Mouse (Mus musculus): Measurements from ENCODE around the gene Dab2ip. TPM values are rescaled to one million over a fixed set of nuclear protein-coding genes. Genes with fewer than 3 reads are reported as not detected.

Dab2ip gene
- polyA plus RNA-seq, 1 experiment from 2014 or later, result 44.8 TPM

GRCm38 (mm10) chr2:35629126-35629525 is 71.1 kb downstream of the Dab2ip start:
- Histone ChIP-seq H3K36me3 (ENCODE audit: control insufficient read depth, insufficient read depth, low read length) (peaks cover 13% of the 10 kb centered on the region; the same call in 1 of the 2 replicates), H3K9ac (replicated peaks; ENCODE audit: low read depth, low read length) (no peak overlapping the region), H3K4me3 (ENCODE audit: low read depth, low read length) (no peak overlapping the region), H3K4me2 (replicated peaks; ENCODE audit: low read depth, low read length) (no peak overlapping the region), H3K4me1 (ENCODE audit: control insufficient read depth, insufficient read depth, low read length) (peaks cover 32% of the 10 kb centered on the region), H3K9me3 (ENCODE audit: control insufficient read depth, low read depth, low read length) (no peaks in the 10 kb centered on the region), H3K27ac (ENCODE audit: low read length) (no peak overlapping the region), H3K27me3 (ENCODE audit: control insufficient read depth, insufficient read depth, low read length) (no peaks in the 10 kb centered on the region)
- no peak for ATAC-seq (ENCODE audit: insufficient number of reproducible peaks, insufficient read depth, low FRiP score, low read depth)
- WGBS, result 94% methylated on average over 5 of the region's 8 CpGs

GRCm38 (mm10) chr2:35633392-35633791 is 75.3 kb downstream of the Dab2ip start:
- 81% methylated on average over 4 of the region's 4 CpGs for WGBS
- Histone ChIP-seq H3K27me3 (ENCODE audit: control insufficient read depth, insufficient read depth, low read length) (no peaks in the 10 kb centered on the region), H3K4me3 (ENCODE audit: low read depth, low read length) (no peak overlapping the region), H3K27ac (ENCODE audit: low read length) (no peak overlapping the region), H3K4me2 (replicated peaks; ENCODE audit: low read depth, low read length) (no peak overlapping the region), H3K4me1 (ENCODE audit: control insufficient read depth, insufficient read depth, low read length) (no peaks in the 10 kb centered on the region), H3K9ac (replicated peaks; ENCODE audit: low read depth, low read length) (no peak overlapping the region), H3K9me3 (ENCODE audit: control insufficient read depth, low read depth, low read length) (no peaks in the 10 kb centered on the region), H3K36me3 (ENCODE audit: control insufficient read depth, insufficient read depth, low read length) (peaks cover 3% of the 10 kb centered on the region; the same call in 1 of the 2 replicates)
- no peak for ATAC-seq (ENCODE audit: insufficient number of reproducible peaks, insufficient read depth, low FRiP score, low read depth)

GRCm38 (mm10) chr2:35634963-35635362 is 76.9 kb downstream of the Dab2ip start:
- Histone ChIP-seq H3K36me3 (ENCODE audit: control insufficient read depth, insufficient read depth, low read length) (no peaks in the 10 kb centered on the region; the same call in 1 of the 2 replicates), H3K27ac (ENCODE audit: low read length) (no peak overlapping the region), H3K9me3 (ENCODE audit: control insufficient read depth, low read depth, low read length) (no peaks in the 10 kb centered on the region), H3K4me1 (ENCODE audit: control insufficient read depth, insufficient read depth, low read length) (0 out of 2 replicates have a peak, but pooled peaks cover 2% of the 10 kb centered on the region), H3K27me3 (ENCODE audit: control insufficient read depth, insufficient read depth, low read length) (no peaks in the 10 kb centered on the region), H3K9ac (replicated peaks; ENCODE audit: low read depth, low read length) (no peak overlapping the region), H3K4me2 (replicated peaks; ENCODE audit: low read depth, low read length) (no peak overlapping the region), H3K4me3 (ENCODE audit: low read depth, low read length) (no peak overlapping the region)
- WGBS, result 90% methylated on average over 4 of the region's 4 CpGs
- no peak for ATAC-seq (ENCODE audit: insufficient number of reproducible peaks, insufficient read depth, low FRiP score, low read depth)

DNA sequence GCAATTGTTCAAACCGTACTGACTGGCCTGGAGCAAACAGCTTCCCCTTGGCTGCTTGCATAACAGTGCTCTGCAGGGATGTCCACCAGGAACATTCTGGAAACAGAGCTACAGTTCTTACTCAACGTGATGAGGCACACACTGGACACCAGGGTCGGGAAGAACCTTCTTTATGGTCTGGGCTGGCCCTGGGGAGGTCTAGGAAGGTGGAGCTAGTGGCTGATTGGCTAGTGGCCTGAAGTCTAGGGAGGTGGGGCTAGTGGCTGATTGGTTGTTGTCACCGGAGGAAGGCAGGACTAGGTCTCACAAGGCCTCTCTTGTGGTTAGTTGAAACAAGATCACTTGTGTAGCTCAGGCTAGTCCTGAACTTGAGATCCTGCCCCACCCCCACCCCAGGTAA is 77.5 kb downstream of the Dab2ip start:
- WGBS, result 74% methylated on average over 4 of the region's 4 CpGs
- no peaks in the 10 kb centered on the region for H3K36me3 ChIP-seq (ENCODE audit: control insufficient read depth, insufficient read depth, low read length)
- H3K9me3 ChIP-seq (ENCODE audit: control insufficient read depth, low read depth, low read length), result no peaks in the 10 kb centered on the region
- H3K9ac ChIP-seq (replicated peaks; ENCODE audit: low read depth, low read length), result no peak overlapping the region
- no peak overlapping the region for H3K4me3 ChIP-seq (ENCODE audit: low read depth, low read length)
- no peak for ATAC-seq (ENCODE audit: insufficient number of reproducible peaks, insufficient read depth, low FRiP score, low read depth)
- H3K27ac ChIP-seq (ENCODE audit: low read length), result no peak overlapping the region
- H3K4me2 ChIP-seq (replicated peaks; ENCODE audit: low read depth, low read length), result no peak overlapping the region
- H3K27me3 ChIP-seq (ENCODE audit: control insufficient read depth, insufficient read depth, low read length), result no peaks in the 10 kb centered on the region
- H3K4me1 ChIP-seq (ENCODE audit: control insufficient read depth, insufficient read depth, low read length), result peaks cover 6% of the 10 kb centered on the region; the same call in 1 of the 2 replicates

GRCm38 (mm10) chr2:35637880-35638535 is 79.9 kb downstream of the Dab2ip start:
- H3K27me3 ChIP-seq (ENCODE audit: control insufficient read depth, insufficient read depth, low read length), result no peaks in the 10 kb centered on the region
- WGBS, result 75% methylated on average over 13 of the region's 13 CpGs
- peaks cover 7% of the 10 kb centered on the region; the same call in 1 of the 2 replicates for H3K4me1 ChIP-seq (ENCODE audit: control insufficient read depth, insufficient read depth, low read length)
- H3K9me3 ChIP-seq (ENCODE audit: control insufficient read depth, low read depth, low read length), result no peaks in the 10 kb centered on the region
- no peaks in the 10 kb centered on the region for H3K36me3 ChIP-seq (ENCODE audit: control insufficient read depth, insufficient read depth, low read length)
- no peak overlapping the region for H3K27ac ChIP-seq (ENCODE audit: low read length)
- no peak overlapping the region for H3K4me2 ChIP-seq (replicated peaks; ENCODE audit: low read depth, low read length)
- no peak overlapping the region for H3K4me3 ChIP-seq (ENCODE audit: low read depth, low read length)
- ATAC-seq (ENCODE audit: insufficient number of reproducible peaks, insufficient read depth, low FRiP score, low read depth), result no peak
- H3K9ac ChIP-seq (replicated peaks; ENCODE audit: low read depth, low read length), result no peak overlapping the region

- Histone ChIP-seq H3K9me3 (ENCODE audit: control insufficient read depth, low read depth, low read length) (no peaks in the 10 kb centered on the region), H3K27me3 (ENCODE audit: control insufficient read depth, insufficient read depth, low read length) (no peaks in the 10 kb centered on the region), H3K36me3 (ENCODE audit: control insufficient read depth, insufficient read depth, low read length) (peaks cover 7% of the 10 kb centered on the region), H3K27ac (ENCODE audit: low read length) (no peak overlapping the region), H3K4me3 (ENCODE audit: low read depth, low read length) (no peak overlapping the region), H3K4me1 (ENCODE audit: control insufficient read depth, insufficient read depth, low read length) (peaks cover 7% of the 10 kb centered on the region; the same call in 1 of the 2 replicates), H3K4me2 (replicated peaks; ENCODE audit: low read depth, low read length) (no peak overlapping the region), H3K9ac (replicated peaks; ENCODE audit: low read depth, low read length) (no peak overlapping the region)
- no peak for ATAC-seq (ENCODE audit: insufficient number of reproducible peaks, insufficient read depth, low FRiP score, low read depth)
- WGBS, result 88% methylated on average over 2 of the region's 2 CpGs
Measured at GRCm38 (mm10) chr2:35639799-35640198, 81.7 kb downstream of the Dab2ip start.

DNA sequence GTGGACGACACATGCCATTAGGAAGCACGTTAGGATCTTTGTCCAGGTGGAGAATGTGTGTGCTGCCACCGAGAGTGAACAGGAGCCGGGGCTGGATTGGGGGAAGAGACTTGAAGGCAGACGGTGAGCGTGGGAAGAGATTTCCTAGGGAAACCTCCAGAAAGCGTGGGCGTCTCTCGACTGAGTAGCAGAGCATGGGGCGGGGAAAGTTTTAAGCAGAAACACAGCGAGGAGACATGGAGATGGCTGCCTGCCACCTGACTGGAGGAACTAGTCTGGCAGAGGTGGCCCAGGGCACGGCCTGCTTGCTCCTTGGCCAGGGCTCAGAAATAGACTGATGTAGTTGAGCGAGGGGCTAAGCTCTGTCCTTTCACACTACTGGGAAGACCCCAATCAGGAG is 82.5 kb downstream of the Dab2ip start:
- Histone ChIP-seq H3K27me3 (ENCODE audit: control insufficient read depth, insufficient read depth, low read length) (no peaks in the 10 kb centered on the region), H3K9ac (replicated peaks; ENCODE audit: low read depth, low read length) (no peak overlapping the region), H3K27ac (ENCODE audit: low read length) (0 out of 2 replicates have a peak overlapping the region, but pooled peaks have one; percentile 7), H3K4me3 (ENCODE audit: low read depth, low read length) (no peak overlapping the region), H3K9me3 (ENCODE audit: control insufficient read depth, low read depth, low read length) (no peaks in the 10 kb centered on the region), H3K4me2 (replicated peaks; ENCODE audit: low read depth, low read length) (no peak overlapping the region), H3K36me3 (ENCODE audit: control insufficient read depth, insufficient read depth, low read length) (peaks cover 10% of the 10 kb centered on the region), H3K4me1 (ENCODE audit: control insufficient read depth, insufficient read depth, low read length) (peaks cover 7% of the 10 kb centered on the region; the same call in 1 of the 2 replicates)
- WGBS, result 64% methylated on average over 13 of the region's 13 CpGs
- no peak for ATAC-seq (ENCODE audit: insufficient number of reproducible peaks, insufficient read depth, low FRiP score, low read depth)

- Histone ChIP-seq H3K9ac (replicated peaks; ENCODE audit: low read depth, low read length) (no peak overlapping the region), H3K36me3 (ENCODE audit: control insufficient read depth, insufficient read depth, low read length) (peaks cover 10% of the 10 kb centered on the region), H3K4me1 (ENCODE audit: control insufficient read depth, insufficient read depth, low read length) (peaks cover 7% of the 10 kb centered on the region; the same call in 1 of the 2 replicates), H3K4me2 (replicated peaks; ENCODE audit: low read depth, low read length) (no peak overlapping the region), H3K27me3 (ENCODE audit: control insufficient read depth, insufficient read depth, low read length) (no peaks in the 10 kb centered on the region), H3K9me3 (ENCODE audit: control insufficient read depth, low read depth, low read length) (no peaks in the 10 kb centered on the region), H3K27ac (ENCODE audit: low read length) (no peak overlapping the region), H3K4me3 (ENCODE audit: low read depth, low read length) (no peak overlapping the region)
- no peak for ATAC-seq (ENCODE audit: insufficient number of reproducible peaks, insufficient read depth, low FRiP score, low read depth)
- WGBS, result 79% methylated on average over 7 of the region's 7 CpGs
Measured at GRCm38 (mm10) chr2:35642224-35642623, 84.2 kb downstream of the Dab2ip start.

- Histone ChIP-seq H3K9ac (replicated peaks; ENCODE audit: low read depth, low read length) (no peak overlapping the region), H3K27me3 (ENCODE audit: control insufficient read depth, insufficient read depth, low read length) (no peaks in the 10 kb centered on the region), H3K9me3 (ENCODE audit: control insufficient read depth, low read depth, low read length) (no peaks in the 10 kb centered on the region), H3K4me1 (ENCODE audit: control insufficient read depth, insufficient read depth, low read length) (no peaks in the 10 kb centered on the region), H3K36me3 (ENCODE audit: control insufficient read depth, insufficient read depth, low read length) (peaks cover 10% of the 10 kb centered on the region), H3K4me3 (ENCODE audit: low read depth, low read length) (no peak overlapping the region), H3K4me2 (replicated peaks; ENCODE audit: low read depth, low read length) (no peak overlapping the region), H3K27ac (ENCODE audit: low read length) (no peak overlapping the region)
- WGBS, result 82% methylated on average over 8 of the region's 8 CpGs
- ATAC-seq (ENCODE audit: insufficient number of reproducible peaks, insufficient read depth, low FRiP score, low read depth), result no peak
Measured at GRCm38 (mm10) chr2:35646553-35646952, 88.5 kb downstream of the Dab2ip start.

Data from stomach, embryonic 14.5 days (tissue).